Mouse (Mus musculus): ENCODE measurements at regions not wholly inside any gene's neighbourhood (a gene's known extent, or its start where the extent isn't known, plus 50 kb on each side); places are given as distances from the start of the nearest gene placed in this dataset.

DNA sequence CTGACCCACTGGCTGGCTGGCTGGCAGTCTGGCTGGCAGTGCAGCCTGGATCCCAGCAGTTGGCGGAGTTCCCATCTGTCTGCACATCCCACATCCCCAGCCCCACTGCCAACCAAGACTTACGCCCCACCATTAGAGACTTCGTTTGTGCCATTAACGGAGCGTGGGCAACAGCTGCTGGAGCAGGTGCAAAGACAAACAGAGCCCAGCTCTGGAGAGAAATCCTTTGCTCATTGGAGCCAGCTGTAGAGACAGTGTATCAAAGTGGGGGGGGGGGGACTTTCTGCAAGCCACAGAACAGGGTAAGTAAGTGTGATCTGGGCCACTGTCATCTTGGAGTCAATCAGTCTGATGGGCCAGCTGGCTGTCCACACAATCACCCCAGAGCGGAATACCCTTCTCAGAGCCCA lies 52.3 kb downstream of the Rplp1 start:
- H3K9ac ChIP-seq (replicated peaks; ENCODE audit: low read length): no peak overlapping the region
- H3K27ac ChIP-seq (replicated peaks; ENCODE audit: low read depth, low read length): no peak overlapping the region
- 88% methylated on average over 6 of the region's 6 CpGs for WGBS
- H3K36me3 ChIP-seq (replicated peaks; ENCODE audit: control insufficient read depth, insufficient read depth, low read depth, low read length): no peaks in the 10 kb centered on the region
- H3K4me2 ChIP-seq (ENCODE audit: low read depth, low read length): no peak overlapping the region
- ATAC-seq (replicated peaks; ENCODE audit: insufficient number of reproducible peaks, low FRiP score, low TSS enrichment, low read depth) (no peak), DNase-seq (ENCODE audit: low spot score) (no peak)
- no peaks in the 10 kb centered on the region for H3K9me3 ChIP-seq (replicated peaks; ENCODE audit: control insufficient read depth, low read length)
- no peaks in the 10 kb centered on the region for H3K27me3 ChIP-seq (ENCODE audit: control insufficient read depth, insufficient read depth, low read length)
- H3K4me1 ChIP-seq (ENCODE audit: control insufficient read depth, insufficient read depth, low read length): no peaks in the 10 kb centered on the region
- no peak overlapping the region for H3K4me3 ChIP-seq (ENCODE audit: low read depth, low read length)

- 17% methylated on average over 2 of the region's 2 CpGs for whole genome bisulfite sequencing
- Histone ChIP-seq H3K4me1 (ENCODE audit: control insufficient read depth, insufficient read depth, low read length) (no peaks in the 10 kb centered on the region), H3K4me3 (ENCODE audit: low read depth, low read length) (no peak overlapping the region), H3K27me3 (ENCODE audit: control insufficient read depth, insufficient read depth, low read length) (no peaks in the 10 kb centered on the region), H3K27ac (replicated peaks; ENCODE audit: low read depth, low read length) (no peak overlapping the region), H3K4me2 (ENCODE audit: low read depth, low read length) (no peak overlapping the region), H3K9me3 (replicated peaks; ENCODE audit: control insufficient read depth, low read length) (no peaks in the 10 kb centered on the region), H3K36me3 (replicated peaks; ENCODE audit: control insufficient read depth, insufficient read depth, low read depth, low read length) (no peaks in the 10 kb centered on the region), H3K9ac (replicated peaks; ENCODE audit: low read length) (no peak overlapping the region)
- DNase-seq (ENCODE audit: low spot score) (peak; percentile 88), ATAC-seq (replicated peaks; ENCODE audit: insufficient number of reproducible peaks, low FRiP score, low TSS enrichment, low read depth) (no peak)
Observed at GRCm38 (mm10) chr9:61860147-61860546, 54.2 kb downstream of the Rplp1 start.

GRCm38 (mm10) chr9:61859438-61859837 lies 54.9 kb downstream of the Rplp1 start:
- no peaks in the 10 kb centered on the region for H3K4me1 ChIP-seq (ENCODE audit: control insufficient read depth, insufficient read depth, low read length)
- WGBS: 34% methylated on average over 6 of the region's 6 CpGs
- no peak overlapping the region for H3K27ac ChIP-seq (replicated peaks; ENCODE audit: low read depth, low read length)
- H3K4me3 ChIP-seq (ENCODE audit: low read depth, low read length): no peak overlapping the region
- no peaks in the 10 kb centered on the region for H3K9me3 ChIP-seq (replicated peaks; ENCODE audit: control insufficient read depth, low read length)
- DNase-seq (ENCODE audit: low spot score) (no peak), ATAC-seq (replicated peaks; ENCODE audit: insufficient number of reproducible peaks, low FRiP score, low TSS enrichment, low read depth) (no peak)
- no peak overlapping the region for H3K4me2 ChIP-seq (ENCODE audit: low read depth, low read length)
- H3K9ac ChIP-seq (replicated peaks; ENCODE audit: low read length): no peak overlapping the region
- no peaks in the 10 kb centered on the region for H3K27me3 ChIP-seq (ENCODE audit: control insufficient read depth, insufficient read depth, low read length)
- no peaks in the 10 kb centered on the region for H3K36me3 ChIP-seq (replicated peaks; ENCODE audit: control insufficient read depth, insufficient read depth, low read depth, low read length)

DNA sequence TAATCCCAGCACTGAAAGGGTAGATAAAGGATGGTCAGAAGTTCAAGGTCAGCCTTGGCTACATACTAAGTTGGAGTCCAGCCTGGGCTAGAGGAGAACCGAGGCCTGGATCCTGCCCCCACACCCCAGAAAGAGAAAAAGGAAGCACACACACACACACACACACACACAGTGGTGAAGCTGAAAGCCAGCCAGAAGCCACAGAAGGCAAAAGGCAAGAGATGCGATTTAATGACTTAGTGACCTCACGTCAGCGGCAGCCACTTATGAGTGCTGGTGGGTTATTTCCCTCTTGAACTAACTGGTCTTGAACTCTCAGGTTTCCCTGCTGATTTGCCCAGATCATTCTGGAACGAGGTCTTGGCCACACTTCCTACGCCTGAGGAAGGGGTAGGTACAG lies 56.5 kb downstream of the Rplp1 start:
- H3K9ac ChIP-seq (replicated peaks; ENCODE audit: low read length): no peak overlapping the region
- no peaks in the 10 kb centered on the region for H3K36me3 ChIP-seq (replicated peaks; ENCODE audit: control insufficient read depth, insufficient read depth, low read depth, low read length)
- no peak overlapping the region for H3K27ac ChIP-seq (replicated peaks; ENCODE audit: low read depth, low read length)
- no peak overlapping the region for H3K4me2 ChIP-seq (ENCODE audit: low read depth, low read length)
- H3K9me3 ChIP-seq (replicated peaks; ENCODE audit: control insufficient read depth, low read length): no peaks in the 10 kb centered on the region
- H3K4me1 ChIP-seq (ENCODE audit: control insufficient read depth, insufficient read depth, low read length): no peaks in the 10 kb centered on the region
- H3K27me3 ChIP-seq (ENCODE audit: control insufficient read depth, insufficient read depth, low read length): no peaks in the 10 kb centered on the region
- no peak for DNase-seq (ENCODE audit: low spot score)
- no peak overlapping the region for H3K4me3 ChIP-seq (ENCODE audit: low read depth, low read length)
- ATAC-seq (replicated peaks; ENCODE audit: insufficient number of reproducible peaks, low FRiP score, low TSS enrichment, low read depth): no peak
- WGBS: 72% methylated on average over 6 of the region's 6 CpGs

GRCm38 (mm10) chr9:61856686-61857085 lies 57.7 kb downstream of the Rplp1 start:
- DNase-seq (ENCODE audit: low spot score) (no peak), ATAC-seq (replicated peaks; ENCODE audit: insufficient number of reproducible peaks, low FRiP score, low TSS enrichment, low read depth) (no peak)
- Histone ChIP-seq H3K4me2 (ENCODE audit: low read depth, low read length) (no peak overlapping the region; the same call in 1 of the 2 replicates), H3K27me3 (ENCODE audit: control insufficient read depth, insufficient read depth, low read length) (no peaks in the 10 kb centered on the region), H3K4me3 (ENCODE audit: low read depth, low read length) (no peak overlapping the region), H3K4me1 (ENCODE audit: control insufficient read depth, insufficient read depth, low read length) (no peaks in the 10 kb centered on the region), H3K27ac (replicated peaks; ENCODE audit: low read depth, low read length) (no peak overlapping the region), H3K9ac (replicated peaks; ENCODE audit: low read length) (no peak overlapping the region), H3K9me3 (replicated peaks; ENCODE audit: control insufficient read depth, low read length) (no peaks in the 10 kb centered on the region), H3K36me3 (replicated peaks; ENCODE audit: control insufficient read depth, insufficient read depth, low read depth, low read length) (no peaks in the 10 kb centered on the region)
- 89% methylated on average over 1 of the region's 1 CpGs for whole genome bisulfite sequencing

DNA sequence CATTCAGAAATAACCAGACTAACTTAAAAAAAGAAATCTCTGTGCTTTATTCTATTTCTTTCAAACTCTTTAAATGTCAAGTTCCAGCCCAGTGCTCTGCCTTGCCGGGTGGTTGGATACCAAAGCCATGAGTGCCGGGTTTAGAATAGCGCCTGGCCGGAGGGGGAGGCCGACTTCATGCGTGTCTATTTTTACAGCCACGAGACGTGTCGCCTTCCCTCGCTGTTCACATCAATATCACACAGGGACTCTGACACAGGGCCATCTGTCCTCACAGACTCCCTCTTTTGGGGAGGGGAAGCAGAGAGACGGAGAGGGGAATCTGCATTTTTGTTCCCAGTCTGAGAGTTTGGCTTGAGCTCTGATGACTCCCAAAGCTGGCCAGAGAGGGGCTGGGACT lies 58.7 kb downstream of the Rplp1 start:
- ATAC-seq (replicated peaks; ENCODE audit: insufficient number of reproducible peaks, low FRiP score, low TSS enrichment, low read depth) (no peak), DNase-seq (ENCODE audit: low spot score) (no peak)
- no peak overlapping the region for H3K4me3 ChIP-seq (ENCODE audit: low read depth, low read length)
- no peaks in the 10 kb centered on the region for H3K27me3 ChIP-seq (ENCODE audit: control insufficient read depth, insufficient read depth, low read length)
- no peaks in the 10 kb centered on the region for H3K36me3 ChIP-seq (replicated peaks; ENCODE audit: control insufficient read depth, insufficient read depth, low read depth, low read length)
- no peak overlapping the region for H3K9ac ChIP-seq (replicated peaks; ENCODE audit: low read length)
- H3K4me1 ChIP-seq (ENCODE audit: control insufficient read depth, insufficient read depth, low read length): no peaks in the 10 kb centered on the region
- no peak overlapping the region for H3K27ac ChIP-seq (replicated peaks; ENCODE audit: low read depth, low read length)
- no peak overlapping the region for H3K4me2 ChIP-seq (ENCODE audit: low read depth, low read length)
- no peaks in the 10 kb centered on the region for H3K9me3 ChIP-seq (replicated peaks; ENCODE audit: control insufficient read depth, low read length)
- 81% methylated on average over 11 of the region's 11 CpGs for WGBS

GRCm38 (mm10) chr9:61853841-61854240 lies 60.5 kb downstream of the Rplp1 start:
- H3K4me2 ChIP-seq (ENCODE audit: low read depth, low read length): no peak overlapping the region
- no peaks in the 10 kb centered on the region for H3K4me1 ChIP-seq (ENCODE audit: control insufficient read depth, insufficient read depth, low read length)
- H3K36me3 ChIP-seq (replicated peaks; ENCODE audit: control insufficient read depth, insufficient read depth, low read depth, low read length): no peaks in the 10 kb centered on the region
- no peaks in the 10 kb centered on the region for H3K9me3 ChIP-seq (replicated peaks; ENCODE audit: control insufficient read depth, low read length)
- no peak overlapping the region for H3K27ac ChIP-seq (replicated peaks; ENCODE audit: low read depth, low read length)
- no peaks in the 10 kb centered on the region for H3K27me3 ChIP-seq (ENCODE audit: control insufficient read depth, insufficient read depth, low read length)
- no peak overlapping the region for H3K4me3 ChIP-seq (ENCODE audit: low read depth, low read length)
- ATAC-seq (replicated peaks; ENCODE audit: insufficient number of reproducible peaks, low FRiP score, low TSS enrichment, low read depth): no peak
- 79% methylated on average over 4 of the region's 4 CpGs for WGBS
- DNase-seq (ENCODE audit: low spot score): no peak
- H3K9ac ChIP-seq (replicated peaks; ENCODE audit: low read length): no peak overlapping the region

DNA sequence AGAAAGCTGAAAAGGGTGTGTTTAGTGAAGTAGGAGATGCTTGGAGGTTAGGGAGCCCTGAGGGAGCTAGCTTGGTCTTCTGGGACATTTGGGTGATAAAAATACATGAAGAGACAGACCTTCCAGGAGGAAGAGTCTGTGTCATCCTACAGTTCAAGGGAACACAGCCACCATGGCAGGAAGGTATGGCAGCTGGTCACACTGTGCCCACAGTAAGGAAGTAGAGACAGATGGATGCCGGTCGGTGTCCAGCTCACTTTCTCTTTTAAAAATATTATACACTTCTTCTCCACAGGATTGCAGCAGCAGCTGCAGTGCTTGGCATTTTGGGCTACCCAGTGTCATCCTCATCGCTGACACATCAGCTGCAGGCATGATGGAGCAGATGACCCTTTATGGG lies 63.0 kb downstream of the Rplp1 start:
- Histone ChIP-seq H3K36me3 (replicated peaks; ENCODE audit: control insufficient read depth, insufficient read depth, low read depth, low read length) (no peaks in the 10 kb centered on the region), H3K9ac (replicated peaks; ENCODE audit: low read length) (no peak overlapping the region), H3K9me3 (replicated peaks; ENCODE audit: control insufficient read depth, low read length) (no peaks in the 10 kb centered on the region), H3K4me2 (ENCODE audit: low read depth, low read length) (no peak overlapping the region), H3K27ac (replicated peaks; ENCODE audit: low read depth, low read length) (no peak overlapping the region), H3K4me1 (ENCODE audit: control insufficient read depth, insufficient read depth, low read length) (no peaks in the 10 kb centered on the region), H3K4me3 (ENCODE audit: low read depth, low read length) (no peak overlapping the region), H3K27me3 (ENCODE audit: control insufficient read depth, insufficient read depth, low read length) (no peaks in the 10 kb centered on the region)
- 94% methylated on average over 3 of the region's 3 CpGs for WGBS
- DNase-seq (ENCODE audit: low spot score) (no peak), ATAC-seq (replicated peaks; ENCODE audit: insufficient number of reproducible peaks, low FRiP score, low TSS enrichment, low read depth) (no peak)

All from embryonic facial prominence, embryonic 11.5 days (tissue).